Mouse (Mus musculus): ENCODE data around the gene Lin7b.

DNA sequence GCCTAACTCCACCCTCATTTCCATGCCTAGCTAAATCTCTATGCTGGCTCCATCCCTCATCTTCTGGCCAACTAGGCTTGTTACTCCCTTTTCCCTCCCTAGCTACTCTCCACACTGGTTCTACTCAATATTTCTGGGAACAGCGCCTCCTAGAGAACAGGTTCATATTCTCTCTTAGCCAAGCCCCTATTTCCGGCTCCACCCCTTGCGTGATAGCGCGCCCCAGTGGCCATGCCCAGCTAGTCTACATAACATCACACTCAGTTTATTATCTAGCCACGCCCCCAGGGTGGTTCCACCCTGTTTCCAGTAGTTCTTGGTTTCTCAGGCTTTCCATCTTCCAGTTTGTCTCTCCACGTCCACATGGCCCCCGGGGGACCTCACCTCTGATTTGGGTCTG is 29.1 kb downstream of the Lin7b start:
- no peak for TF ChIP-seq GATA1 (IDR thresholded peaks at IDR 0.05; ENCODE audit: borderline replicate concordance, low read length)
- TF ChIP-seq FLI1 (IDR thresholded peaks at IDR 0.05; ENCODE audit: low read length): 0 out of 2 replicates have a peak, but pooled peaks have one; percentile 14
